Mouse (Mus musculus) lung, postnatal 14 days (tissue): Measurements from ENCODE around the gene B4galnt2.
A peak's percentile ranks its signal among the peaks of the same experiment; 100 is the strongest.

Experiments
- DNase-seq: peaks from one replicate; pipeline ENCODE4 v3.0.0; 2021

The B4galnt2 gene

DNA sequence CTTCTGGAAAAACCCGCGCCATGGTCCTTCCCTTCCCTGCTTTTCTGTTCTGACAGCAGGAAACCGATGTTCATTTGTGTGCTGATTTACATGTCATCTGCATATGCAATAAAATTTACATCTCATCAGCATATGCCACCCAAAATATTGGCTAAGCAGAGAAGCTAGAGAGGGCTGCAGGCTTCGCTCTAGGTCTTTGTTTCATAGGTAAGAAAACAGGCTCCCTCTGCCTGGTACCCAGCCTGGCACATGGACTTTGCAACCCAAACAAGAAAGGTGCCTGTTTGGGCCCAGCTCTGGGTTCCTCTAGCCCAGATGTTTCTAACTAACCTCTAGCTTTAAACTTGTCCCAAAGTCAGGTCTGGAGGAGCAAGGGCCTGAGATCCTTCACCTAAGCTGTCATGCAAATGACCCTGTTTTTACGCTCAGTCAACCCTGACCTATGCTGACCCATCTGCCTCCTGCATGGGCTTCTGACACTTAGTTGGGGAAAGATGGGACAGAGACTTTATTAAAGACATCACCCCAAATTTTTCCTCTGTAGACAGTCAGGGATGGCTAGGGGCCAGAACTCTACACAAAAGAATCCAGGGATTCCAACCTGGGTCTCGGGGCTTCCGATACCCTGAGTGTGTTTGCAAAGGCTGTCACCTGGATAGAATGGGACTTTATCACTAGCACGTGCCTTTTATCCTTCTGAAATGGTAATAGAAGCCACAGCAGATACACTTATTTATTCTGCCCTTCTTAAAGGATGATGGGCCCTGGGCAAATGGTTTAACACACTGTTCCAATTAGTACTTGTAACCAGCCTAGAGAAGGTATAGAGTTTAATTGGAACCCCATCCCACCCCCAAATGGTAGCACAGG, 75.5 kb downstream of the B4galnt2 start:
- no peak for DNase-seq

DNA sequence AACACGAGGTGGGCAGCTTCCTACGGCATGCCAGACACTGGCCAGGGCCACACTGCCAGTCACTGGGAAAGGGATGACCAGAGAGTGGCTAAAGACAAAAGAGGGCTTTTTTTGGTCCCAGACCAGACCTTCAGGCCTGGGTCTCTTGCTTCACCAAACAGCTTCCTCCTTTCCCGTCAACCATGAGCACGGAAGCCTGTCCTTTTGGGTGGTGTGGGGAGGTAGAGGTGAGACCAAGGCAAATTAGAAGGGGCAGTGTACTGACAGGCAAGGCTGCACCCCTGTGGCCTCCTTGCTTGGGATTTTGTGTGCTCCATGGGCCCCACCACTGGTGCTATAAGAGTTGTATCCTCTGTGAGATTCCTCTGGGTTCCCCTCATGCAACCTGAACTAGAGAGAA, 76.1 kb downstream of the B4galnt2 start:
- no peak for DNase-seq

DNA sequence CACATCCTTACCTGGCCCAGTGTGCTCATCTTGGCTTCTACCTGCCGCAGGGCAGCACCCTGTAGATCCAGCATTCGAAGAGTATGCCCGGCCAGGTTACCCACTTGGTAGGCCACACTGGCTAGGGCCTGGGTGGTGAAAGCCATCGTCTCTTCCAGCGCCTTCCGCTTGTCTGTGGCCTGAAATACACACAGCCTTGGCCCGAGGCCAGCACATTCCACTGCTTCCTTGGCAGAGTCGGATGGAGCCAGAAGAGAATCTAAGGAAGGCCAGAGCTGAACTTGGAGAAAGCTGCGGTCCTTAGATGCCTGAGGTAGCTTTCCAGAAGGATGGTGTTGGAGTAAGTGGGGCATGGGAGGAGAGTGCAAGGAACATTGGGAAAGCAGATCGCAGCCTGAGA, 77.6 kb downstream of the B4galnt2 start, which contains the start of gene Gngt2:
Gene Gngt2 (plus strand): TSS at position 158 of the 400 bp plus-strand sequence.
- peak; percentile 94 for DNase-seq

DNA sequence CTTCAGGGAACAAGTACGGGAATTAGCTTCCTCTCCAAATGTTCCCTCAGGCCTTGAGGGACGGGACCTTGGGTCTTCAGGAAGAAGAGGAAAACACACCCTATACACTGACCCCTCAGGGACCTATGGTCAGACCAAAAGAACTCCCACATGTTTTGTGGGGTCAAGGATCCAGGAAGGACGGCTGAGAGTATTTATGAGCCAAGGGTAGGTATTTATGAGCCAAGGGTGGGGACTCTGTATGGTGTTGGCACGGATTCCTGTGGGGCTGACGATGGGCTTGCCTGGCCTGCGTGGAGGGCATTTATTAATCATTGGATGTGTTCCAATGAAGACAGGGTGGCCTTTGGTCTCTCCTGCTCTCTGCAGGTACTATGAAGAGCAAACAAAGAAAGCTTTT, 78.3 kb downstream of the B4galnt2 start:
- DNase-seq: no peak

DNA sequence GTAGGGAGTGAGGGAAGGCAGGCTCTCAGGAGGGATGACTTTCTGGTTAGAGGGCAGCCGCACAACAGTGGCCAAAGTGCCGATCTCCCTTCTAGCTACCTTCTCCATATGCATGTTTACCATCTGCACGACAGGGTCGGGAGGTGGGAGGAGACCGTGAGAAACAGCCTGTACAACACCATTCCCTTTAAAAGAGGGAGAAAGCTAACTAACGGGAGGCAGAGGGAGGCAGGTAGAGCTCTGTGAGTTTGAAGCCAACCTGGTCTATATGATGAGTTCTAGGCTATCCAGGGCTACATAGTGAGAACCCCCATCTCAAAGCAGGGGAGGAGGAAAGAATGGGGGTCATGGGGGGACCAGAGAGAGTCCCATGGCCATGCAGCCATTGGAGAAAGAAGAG, 78.9 kb downstream of the B4galnt2 start:
- no peak for DNase-seq

DNA sequence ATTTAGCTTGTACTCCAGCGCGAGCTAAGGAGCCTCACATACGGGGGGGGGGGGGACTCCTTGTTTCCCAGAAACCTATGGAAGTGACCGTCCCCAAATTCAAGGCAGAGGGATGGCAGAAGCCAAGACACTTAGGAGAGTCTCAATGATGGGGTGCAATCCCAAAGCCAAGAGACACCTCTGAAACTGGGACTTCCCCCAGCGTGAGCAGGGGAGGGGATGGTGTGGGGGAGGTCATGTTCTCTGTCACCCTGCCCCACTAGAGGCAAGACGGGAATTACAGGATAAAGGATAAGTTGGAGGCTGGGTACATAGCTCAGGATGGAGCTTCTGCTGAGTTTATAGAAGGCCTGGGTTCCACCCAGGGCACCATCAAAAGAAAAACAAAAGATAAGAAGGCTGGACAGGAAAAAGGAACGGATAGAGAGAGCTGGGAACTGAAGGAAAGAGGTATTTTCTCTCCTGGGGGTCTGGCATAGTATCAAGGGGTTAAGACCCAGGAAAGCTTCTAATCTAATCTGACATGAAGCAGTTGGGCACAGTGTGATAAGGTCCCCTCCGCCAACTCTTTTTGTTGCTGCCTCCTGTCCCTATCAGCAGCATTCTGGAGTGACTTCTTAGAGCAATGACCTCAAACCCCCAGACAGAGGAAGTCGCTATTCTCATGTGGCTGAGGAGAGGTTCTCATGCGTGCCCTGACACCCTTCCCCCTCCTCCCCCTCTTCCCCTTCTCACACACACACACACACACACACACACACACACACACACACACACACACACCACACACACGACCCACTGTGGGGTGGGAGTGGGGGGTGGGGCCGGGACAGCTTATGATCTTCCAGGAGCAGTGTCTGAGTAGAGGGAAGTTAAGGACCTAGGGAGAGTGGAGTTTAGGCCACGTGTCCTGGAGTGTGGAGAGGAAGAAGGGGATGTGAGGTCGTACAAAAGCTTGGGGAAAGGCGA, 79.7 kb downstream of the B4galnt2 start:
- DNase-seq: no peak

DNA sequence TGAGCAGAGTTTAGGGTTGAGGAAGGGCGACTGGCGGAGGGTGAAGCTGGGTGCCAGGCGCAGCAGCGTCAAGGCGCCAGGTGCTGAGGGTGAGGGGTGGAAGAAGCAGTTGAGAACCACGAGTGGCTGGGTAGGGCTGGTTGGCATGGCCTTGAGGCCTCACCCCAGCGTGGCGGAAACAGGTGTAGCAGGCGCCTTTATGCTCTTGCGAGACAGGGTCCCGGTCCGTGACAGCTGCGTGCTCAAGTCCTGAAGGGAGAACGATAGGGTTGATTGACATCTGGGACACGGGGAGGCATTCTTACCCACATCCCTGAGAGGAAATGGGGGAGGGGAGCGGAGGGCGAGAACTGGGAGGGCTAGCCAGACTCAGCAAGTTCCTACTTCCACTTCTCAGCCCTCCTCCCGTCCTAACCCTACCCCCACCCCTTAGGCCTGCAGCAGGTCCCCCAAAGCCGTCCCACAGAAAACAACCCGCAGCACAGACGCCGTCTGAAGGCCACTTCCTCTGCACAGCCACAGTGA, 80.5 kb downstream of the B4galnt2 start:
- peak; percentile 68 for DNase-seq

DNA sequence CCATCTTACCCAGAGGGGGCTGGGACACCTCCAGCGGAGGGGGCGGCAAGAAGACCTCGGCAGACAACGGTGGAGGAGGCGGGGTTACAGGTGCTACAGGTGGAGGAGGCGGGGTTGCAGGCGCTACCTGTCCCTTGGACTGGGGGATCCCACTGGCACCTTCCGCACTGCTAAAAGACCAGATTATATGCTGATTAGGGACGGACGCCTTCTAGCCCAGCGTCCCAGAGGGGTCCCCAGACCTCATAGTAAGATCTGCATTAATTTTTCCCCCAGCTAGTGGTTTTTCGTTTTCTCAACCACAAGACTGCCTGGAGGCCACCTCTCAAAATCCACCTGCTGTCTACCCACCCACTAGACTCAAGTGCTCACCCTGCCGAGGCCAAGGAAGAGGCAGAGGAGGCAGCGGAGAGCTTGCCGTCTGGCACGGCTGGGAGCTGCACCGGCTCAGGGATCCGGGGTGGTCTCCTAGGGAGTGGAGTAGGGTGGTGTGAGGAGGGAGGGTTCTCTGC, 81.0 kb downstream of the B4galnt2 start:
- DNase-seq: no peak

DNA sequence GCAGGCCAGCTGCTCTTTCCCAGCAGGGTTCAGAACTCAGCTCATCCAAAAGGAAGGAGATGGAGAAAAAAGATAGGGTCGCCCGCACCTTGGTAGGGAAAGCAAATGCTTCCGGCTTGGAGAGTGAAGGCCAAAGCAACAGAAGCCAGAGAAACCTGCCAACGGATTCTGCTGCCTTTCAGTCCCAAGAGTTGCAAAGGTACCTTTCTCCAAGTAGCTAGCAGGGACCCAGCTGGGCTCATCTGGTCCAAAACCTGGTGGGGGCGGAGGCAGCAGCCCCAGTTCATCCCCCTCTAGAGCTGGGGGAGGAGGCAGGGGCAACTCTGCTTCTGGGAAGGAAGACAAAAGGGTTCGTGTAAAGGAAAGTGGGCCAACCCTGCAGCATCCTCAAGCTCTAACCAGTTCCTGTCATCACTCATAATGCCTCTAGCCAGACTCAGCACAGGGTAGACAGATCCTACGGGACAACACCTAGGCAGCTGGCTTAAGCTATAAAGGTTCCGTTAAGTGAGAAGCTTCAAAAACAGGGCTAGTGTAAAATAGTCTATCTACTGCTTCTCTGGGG, 81.6 kb downstream of the B4galnt2 start:
- DNase-seq: no peak

DNA sequence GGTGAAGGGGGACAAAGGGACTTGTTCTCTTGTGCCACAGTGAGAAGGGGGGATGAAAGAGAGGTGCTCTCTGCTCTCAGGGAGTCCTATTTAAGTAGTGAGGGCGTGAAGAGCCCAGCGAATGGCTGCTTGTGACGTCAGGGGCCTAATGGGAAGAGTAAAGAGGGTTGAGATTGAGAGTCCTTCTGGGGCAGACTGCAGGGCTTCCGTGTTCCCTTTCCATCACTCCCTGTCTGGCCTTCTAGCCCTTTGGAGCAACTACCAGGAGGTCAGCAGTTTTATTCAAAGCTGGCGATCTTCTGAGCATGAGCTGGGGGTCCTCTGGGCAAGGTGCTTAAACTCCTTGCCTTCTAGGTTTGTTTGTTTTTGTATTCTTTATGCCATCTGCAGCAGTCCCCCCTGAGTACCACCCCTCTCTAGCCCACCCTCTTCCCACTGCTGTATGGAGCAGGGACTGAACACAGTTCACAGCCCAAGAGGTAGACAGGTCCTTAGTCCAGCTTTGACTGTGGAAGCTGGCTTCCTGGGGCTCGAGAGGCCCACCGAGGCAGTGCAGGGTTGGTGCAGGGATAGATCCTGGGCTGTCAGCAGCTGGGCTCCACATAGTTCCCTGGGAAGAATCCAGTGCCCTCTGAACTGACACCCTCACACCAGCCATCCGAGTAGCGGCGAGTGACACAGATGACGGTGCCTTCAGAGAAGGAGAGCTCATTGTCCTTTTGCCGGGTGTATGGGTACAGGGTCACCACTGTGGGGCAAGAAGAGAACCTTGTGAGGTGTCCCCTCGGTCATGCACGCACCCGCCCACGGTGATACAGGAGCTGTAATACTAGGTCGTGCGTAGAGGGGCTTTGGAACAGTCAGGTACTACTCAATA, 82.3 kb downstream of the B4galnt2 start:
- DNase-seq: no peak

DNA sequence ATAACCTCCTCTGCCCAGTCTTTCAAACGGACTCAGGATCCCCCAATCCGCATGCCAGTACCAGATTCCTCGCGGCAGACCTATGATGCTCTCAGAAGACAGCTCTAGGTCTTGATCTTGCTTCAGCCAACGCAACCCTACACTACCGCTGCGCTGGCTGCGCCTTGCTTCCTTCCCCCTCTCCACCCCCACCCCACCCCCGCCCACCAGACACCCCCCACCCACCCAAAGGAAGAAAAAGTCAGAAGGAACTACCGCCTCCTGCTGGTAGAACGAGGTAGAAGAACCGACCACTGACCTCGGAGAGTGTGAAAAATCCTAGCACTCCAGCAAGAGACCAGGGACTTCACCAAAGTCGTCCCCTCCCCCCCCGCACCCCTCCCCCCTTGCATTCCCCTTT, 83.0 kb downstream of the B4galnt2 start:
- no peak for DNase-seq

DNA sequence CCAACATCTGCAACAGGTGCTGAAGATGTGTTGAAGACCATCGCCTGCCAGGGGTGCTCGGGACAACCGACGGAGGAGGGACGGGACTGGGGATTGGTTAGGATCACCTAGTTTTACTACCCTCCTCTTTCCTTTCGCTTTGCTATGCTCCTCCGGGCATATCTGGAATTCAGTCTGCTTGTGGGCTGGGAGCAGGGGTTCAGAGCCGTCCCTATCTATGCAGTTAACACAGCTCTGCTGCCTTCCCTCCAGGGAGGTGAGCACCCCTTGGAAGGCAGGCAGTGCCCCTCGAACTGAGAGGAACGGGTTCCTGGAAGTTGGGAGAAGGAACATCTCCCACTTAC, 83.4 kb downstream of the B4galnt2 start:
- no peak for DNase-seq

DNA sequence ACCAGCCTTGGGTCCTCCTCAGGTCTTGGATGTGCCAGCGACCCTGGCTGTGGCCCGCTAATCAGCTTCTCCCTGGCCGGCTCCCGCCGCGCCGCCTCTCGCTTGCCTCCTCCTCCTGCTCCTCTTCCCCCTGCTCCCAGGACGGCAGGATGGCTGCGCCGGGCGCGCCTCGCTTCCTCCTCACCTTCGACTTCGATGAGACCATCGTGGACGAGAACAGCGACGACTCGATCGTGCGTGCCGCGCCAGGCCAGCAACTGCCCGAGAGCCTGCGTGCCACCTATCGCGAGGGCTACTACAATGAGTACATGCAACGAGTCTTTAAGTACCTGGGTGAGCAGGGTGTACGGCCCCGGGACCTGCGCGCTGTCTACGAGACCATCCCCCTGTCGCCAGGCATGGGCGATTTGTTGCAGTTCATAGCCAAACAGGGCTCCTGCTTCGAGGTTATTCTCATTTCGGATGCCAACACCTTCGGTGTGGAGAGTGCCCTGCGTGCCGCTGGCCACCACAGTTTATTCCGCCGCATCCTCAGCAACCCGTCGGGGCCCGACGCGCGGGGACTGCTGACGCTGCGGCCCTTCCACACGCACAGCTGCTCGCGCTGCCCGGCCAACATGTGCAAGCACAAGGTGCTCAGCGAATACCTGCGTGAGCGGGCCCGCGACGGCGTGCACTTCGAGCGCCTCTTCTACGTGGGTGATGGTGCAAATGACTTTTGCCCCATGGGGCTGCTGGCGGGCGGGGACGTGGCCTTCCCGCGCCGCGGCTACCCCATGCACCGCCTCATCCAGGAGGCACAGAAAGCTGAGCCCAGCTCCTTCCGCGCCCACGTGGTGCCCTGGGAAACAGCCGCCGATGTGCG, 84.0 kb downstream of the B4galnt2 start:
- DNase-seq: no peak

DNA sequence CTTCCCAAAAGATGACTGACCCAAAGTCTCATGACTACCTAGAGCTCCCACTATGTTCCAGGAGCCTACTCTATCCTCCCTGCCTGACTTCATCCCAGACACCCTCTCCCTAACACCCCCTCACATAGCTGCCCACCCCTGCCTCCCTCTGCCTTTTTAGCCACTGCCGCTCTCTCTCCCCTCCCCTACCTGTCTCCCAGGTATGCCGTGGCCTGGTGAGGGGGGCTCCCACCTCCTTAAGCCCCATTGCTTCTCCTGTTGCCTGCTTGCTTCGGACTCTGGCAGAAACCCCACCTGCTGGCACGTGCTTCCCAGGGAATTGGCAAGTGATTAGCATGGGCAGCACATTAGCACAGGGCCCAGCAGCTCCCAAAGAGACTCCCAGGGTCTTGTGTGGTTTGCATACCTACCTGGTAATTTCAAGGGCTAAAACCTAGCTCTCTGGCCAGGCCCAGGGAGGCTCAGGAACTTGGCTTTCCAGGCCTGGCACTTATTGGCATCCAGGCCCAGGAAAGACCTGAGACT, 85.1 kb downstream of the B4galnt2 start:
- DNase-seq: no peak

DNA sequence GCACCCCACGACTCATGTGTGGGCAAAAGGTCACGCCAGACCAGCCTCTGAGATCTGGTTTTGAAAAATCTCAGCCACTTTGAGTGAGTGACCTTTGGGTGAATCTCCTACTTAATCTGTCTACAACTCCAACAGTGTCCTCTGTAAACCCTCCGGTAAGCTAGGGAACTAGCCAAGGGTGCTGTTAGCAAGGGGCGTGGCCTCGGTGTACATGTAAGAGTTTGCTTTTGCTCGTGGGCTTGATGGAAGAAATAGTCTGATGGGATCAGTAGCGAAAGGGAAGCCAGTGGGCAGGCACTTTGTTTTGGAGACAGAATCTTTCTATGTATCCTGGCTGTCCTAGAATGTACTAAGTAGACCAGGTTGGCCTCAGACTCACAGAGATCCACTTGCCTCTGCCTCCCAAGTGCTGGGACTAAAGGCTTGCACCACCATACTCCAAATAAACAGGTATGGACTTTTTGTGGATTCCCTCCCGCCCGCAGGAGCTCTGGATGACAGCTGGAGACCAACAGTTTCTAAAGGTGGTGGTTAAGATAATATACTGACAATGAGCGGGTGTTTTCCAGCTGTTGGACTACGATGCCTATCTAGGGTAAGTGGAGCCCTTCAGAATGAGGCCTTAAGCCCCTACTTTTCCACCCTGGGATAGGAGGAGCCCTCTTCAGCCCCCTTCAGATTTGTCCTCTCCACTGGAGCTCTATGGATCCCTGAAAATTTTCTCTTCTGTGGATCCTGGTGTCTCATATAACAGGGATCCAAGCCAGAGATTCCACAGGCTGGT, 86.3 kb downstream of the B4galnt2 start:
- no peak for DNase-seq

DNA sequence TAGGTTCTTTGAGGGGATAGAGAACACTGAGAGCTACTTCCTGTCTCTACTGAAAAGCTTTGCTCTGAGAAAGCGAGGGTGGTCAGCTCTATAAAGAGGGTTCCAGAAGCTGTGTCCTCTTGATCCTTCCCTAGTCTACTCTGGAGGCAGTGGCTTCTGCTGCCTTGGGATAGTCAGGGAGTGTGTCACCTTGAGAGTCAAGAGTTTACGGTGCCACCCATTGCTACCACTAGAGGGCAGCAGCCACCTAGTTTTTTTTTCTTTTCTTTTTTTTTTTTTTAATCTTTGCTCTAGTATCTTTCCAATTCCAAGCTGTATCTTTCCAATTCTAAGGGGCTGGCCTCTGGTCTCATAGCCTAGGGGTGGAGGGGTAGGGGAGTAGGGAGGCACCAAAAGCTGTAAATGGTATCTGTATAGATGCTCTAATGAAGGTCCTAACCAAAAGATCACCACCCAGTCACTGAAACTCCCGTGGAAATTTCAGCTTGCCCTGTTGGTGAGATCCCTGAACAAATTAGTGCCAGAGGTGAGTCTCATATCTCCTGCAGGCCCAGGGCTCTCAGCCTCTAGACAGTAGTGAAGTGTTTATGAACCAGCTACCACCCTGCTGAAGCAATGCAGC, 87.1 kb downstream of the B4galnt2 start:
- DNase-seq: peak; percentile 87

DNA sequence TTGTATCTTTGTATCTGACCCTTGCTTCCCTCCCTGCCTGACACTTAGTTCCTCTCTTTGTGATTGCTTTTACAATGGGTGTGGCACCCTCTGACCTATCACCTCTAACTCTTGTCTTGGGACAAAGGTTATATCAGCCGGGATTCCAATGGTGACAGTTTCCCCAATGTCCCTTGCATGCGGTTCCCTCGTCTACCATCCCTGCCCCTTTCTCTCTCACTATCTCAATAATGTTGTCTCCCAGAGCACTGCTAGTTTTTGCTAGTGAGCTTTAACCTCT, 87.6 kb downstream of the B4galnt2 start:
- DNase-seq: no peak

DNA sequence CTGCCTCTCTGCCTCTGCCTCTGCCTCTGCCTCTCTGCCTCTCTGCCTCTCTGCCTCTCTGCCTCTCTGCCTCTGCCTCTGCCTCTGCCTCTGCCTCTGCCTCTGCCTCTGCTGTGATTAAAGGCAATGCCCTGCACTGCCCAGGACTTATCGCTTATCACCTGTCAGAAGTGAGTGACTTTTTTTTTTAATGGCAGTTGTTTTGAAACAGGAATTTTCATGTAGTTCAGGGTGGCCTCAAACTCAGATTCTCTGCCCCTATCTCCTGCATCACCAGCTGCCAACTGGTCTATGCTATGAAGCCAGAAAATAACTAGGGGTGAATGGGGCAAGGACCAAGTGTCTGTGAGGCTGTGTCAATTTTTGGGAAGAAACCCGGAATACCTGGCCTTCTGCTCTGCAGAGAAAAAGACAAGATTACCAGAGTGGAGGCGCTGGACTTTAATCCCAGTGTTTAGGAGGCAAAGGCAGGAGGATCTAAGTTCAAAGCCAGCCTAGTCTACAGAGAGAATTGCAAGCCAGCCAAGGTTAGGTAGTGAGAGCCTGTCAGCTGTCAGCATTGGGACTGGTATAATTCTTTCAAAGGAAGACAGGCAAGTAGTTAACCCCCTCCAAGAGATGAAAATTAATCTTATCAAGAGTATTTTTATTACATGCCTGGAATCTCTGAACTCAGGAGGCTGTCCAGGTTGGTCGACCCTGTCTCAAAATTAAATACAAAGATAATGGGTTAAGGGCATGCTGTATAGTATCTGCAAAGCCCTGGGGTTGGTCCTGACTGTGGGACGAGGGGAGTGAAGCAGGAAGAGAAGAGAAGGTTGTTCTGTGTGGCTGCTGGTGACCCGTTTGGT, 88.1 kb downstream of the B4galnt2 start:
- no peak for DNase-seq

DNA sequence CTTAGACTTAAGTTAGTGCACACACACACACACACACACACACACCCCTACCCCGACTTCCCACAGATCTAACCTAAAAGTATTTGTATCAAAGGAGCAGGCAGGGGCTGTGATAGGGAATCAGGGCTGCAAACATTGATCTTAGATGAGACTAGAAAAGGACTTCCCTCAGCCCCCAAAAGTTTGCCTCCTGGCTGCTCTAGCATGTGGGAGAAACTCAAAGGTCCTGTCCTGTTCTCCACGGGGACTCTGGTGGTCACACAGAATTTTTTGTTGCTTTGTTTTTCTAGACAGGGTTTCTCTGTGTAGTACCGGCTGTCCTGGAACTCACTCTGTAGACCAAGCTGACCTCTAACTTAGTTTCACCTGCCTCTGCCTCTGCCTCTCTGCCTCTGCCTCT, 89.1 kb downstream of the B4galnt2 start:
- no peak for DNase-seq
